Mouse (Mus musculus) adrenal gland, adult (tissue): ENCODE data around the gene Taar4.

Experiments used
- DNase-seq, 2 experiments: peaks; one replicate each; pipeline ENCODE4 v3.0.0; 2022 to 2023; ENCODE audit warnings: low spot score in 1 of 2; ENCODE audit not compliant: inconsistent age in 2 of 2

Taar4 gene

DNA sequence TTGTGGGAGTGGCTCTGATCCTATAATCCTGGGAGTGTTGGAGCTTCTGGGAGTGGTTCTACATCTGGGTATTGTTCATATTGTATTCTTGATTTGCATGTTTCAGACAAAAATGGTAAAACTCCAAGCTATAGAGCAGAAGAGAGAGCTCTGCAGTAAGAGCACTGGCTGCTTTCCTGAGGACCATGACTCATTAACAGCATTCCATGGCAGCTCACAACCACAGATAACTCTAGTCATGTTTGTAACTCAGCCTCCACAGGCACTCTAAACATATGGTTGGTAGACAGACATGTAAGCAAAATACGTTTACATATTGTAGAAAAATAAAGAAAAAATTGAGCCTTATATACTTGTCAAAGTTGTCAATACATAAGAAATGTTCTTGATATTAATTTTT, 46.1 kb downstream of the Taar4 start:
- DNase-seq, result no peak

DNA sequence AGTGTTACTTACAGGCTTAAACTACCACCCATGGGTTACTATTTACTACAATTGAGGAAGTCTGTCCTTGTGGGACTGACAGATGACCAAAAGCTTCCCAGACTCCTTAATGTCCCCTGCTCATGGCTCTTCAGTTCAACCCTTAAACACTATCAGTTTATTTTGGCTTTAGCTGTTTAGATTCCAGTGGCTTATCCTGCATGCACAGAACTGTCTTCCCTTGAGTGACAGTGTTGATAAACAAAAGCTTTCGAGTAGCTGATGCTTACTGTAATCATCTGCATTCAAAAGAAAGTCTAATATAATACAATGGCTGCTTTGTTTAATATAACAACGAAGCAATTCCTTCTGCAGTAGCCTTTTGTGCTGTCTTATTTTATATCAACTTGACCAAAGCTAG, 46.7 kb downstream of the Taar4 start:
- DNase-seq, result no peak

DNA sequence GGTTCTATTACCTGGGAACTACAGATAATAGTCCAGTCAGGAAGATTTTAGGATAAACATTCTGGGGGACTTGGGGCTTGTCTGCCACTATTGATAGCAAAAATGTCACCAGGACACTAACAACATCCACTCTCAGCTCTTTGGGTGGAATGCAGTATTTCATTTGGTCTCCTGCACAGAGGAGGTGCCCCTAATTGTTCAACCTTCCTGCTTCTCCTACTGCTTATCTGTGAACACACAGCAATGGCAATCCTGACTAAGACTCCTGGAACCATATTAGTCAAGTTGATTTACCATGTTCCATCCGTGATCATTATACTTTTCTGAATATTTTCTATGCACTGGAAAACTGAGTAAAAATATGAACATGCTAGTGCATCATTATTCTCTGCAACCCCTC, 47.8 kb downstream of the Taar4 start:
- no peak for DNase-seq
